ENCODE assay signal across 9 mouse cellular contexts in genomic region chr5:109554091-109555050, GRCm38 (mm10). TPM values are rescaled to one million over a fixed set of nuclear protein-coding genes. Genes with fewer than 3 reads are reported as not detected.
A peak's percentile ranks its signal among the peaks of the same experiment; 100 is the strongest.
DNase-seq lines count a peak whose midpoint lies in the region; ATAC-seq and TF ChIP-seq lines count a peak whose summit lies in the region.
"Had no signal": no experiment of that assay in that cellular context is flagged by ENCODE, and none has a peak within 500 bp of the region (broad histone marks: within the 10 kb centered on the region; RNA-seq: fewer than 3 reads in every experiment).

No protein-coding gene starts in this region.

- peaks cover 31% of the 10 kb centered on the region; the same call in 1 of the 2 replicates for H3K36me3 ChIP-seq in ES-E14 (ENCODE audit: control insufficient read depth, insufficient read depth, low read length, poor library complexity, severe bottlenecking)
- peaks cover 4% of the 10 kb centered on the region; the same call in 1 of the 2 replicates for H3K36me3 ChIP-seq in liver, postnatal 0 days (replicated peaks; ENCODE audit: insufficient read depth, low read length)
- H3K36me3 ChIP-seq in kidney, adult 2 months (ENCODE audit: control insufficient read depth, insufficient read depth, low read length): no peaks in the 10 kb centered on the region

- no peak for TF ChIP-seq CTCF in liver, postnatal 0 days (IDR thresholded peaks at IDR 0.05; ENCODE audit: low read depth)
- no peak for TF ChIP-seq CTCF in kidney, adult 2 months (conservative IDR thresholded peaks at IDR 0.05; ENCODE audit: insufficient read depth, insufficient read length, low read depth, low read length)

- WGBS in liver, postnatal 0 days (ENCODE audit: insufficient replicate concordance): 88% methylated on average over 29 of the region's 30 CpGs
- WGBS in kidney, adult 2 months: 87% methylated on average over 30 of the region's 30 CpGs

- DNase-seq in layer of hippocampus, postnatal 10 days (ENCODE audit: low spot score in 2 of 2): peak; percentile 22 to 37
- DNase-seq in layer of hippocampus, postnatal 36 days: no peak
- DNase-seq in B cell, adult 2 months: peak; percentile 57 to 59
- no peak for DNase-seq in ES-E14 (ENCODE audit: low read depth, low spot score)
- peak; percentile 38 for DNase-seq in liver, postnatal 0 days
- no peak for DNase-seq in kidney, adult 2 months

- peak overlapping the region; percentile 100 for H3K27ac ChIP-seq in ES-E14 (ENCODE audit: insufficient read depth, low read depth, low read length, poor library complexity, severe bottlenecking)
- no peak overlapping the region for H3K27ac ChIP-seq in liver, postnatal 0 days (ENCODE audit: low read depth)
- no peak overlapping the region for H3K27ac ChIP-seq in kidney, adult 2 months (ENCODE audit: insufficient read depth, low read depth, low read length)
- H3K27ac ChIP-seq: heart, embryonic 15.5 days; limb, embryonic 12.5 days had no signal

- no peaks in the 10 kb centered on the region for H3K9me3 ChIP-seq in ES-E14 (ENCODE audit: control insufficient read depth, insufficient read depth, low read depth, low read length)
- H3K9me3 ChIP-seq in liver, postnatal 0 days (ENCODE audit: low read length): peaks cover 49% of the 10 kb centered on the region

- no peaks in the 10 kb centered on the region for H3K27me3 ChIP-seq in liver, postnatal 0 days (ENCODE audit: insufficient read depth, low read length)
- H3K27me3 ChIP-seq in kidney, adult 2 months (replicated peaks; ENCODE audit: control insufficient read depth, insufficient read depth, low read length): no peaks in the 10 kb centered on the region
- H3K27me3 ChIP-seq: heart, embryonic 15.5 days; limb, embryonic 12.5 days had no signal

- in situ Hi-C loops in ES-E14 (cut with MboI; ENCODE audit: low sequenced_read_pairs in 2 of 2, unreplicated experiment in 2 of 2): no loop called here

- no peak overlapping the region for H3K9ac ChIP-seq in ES-E14 (ENCODE audit: insufficient read depth, low read depth, low read length, poor library complexity, severe bottlenecking)
- H3K9ac ChIP-seq in liver, postnatal 0 days (replicated peaks): no peak overlapping the region
- H3K9ac ChIP-seq: heart, embryonic 15.5 days; limb, embryonic 12.5 days had no signal

- H3K4me1 ChIP-seq in ES-E14 (ENCODE audit: control insufficient read depth in 2 of 2, insufficient read depth in 2 of 2, low read length in 2 of 2, poor library complexity in 1 of 2): 0 out of 4 replicates have a peak, but pooled peaks cover 0 to 3% of the 10 kb centered on the region in 2 experiments
- H3K4me1 ChIP-seq in liver, postnatal 0 days (ENCODE audit: insufficient read depth): no peaks in the 10 kb centered on the region; the same call in 1 of the 2 replicates
- H3K4me1 ChIP-seq in kidney, adult 2 months (ENCODE audit: control insufficient read depth, insufficient read depth, low read length): no peaks in the 10 kb centered on the region
- H3K4me1 ChIP-seq: limb, embryonic 12.5 days had no signal

- peak overlapping the region; percentile 32 to 73; a peak in 2 of 4 replicates for H3K4me3 ChIP-seq in ES-E14 (ENCODE audit: insufficient read depth in 1 of 2, low read depth in 1 of 2, low read length in 2 of 2, poor library complexity in 1 of 2, severe bottlenecking in 1 of 2)
- H3K4me3 ChIP-seq in liver, postnatal 0 days (ENCODE audit: low read depth, low read length): no peak overlapping the region
- H3K4me3 ChIP-seq in kidney, adult 2 months (ENCODE audit: insufficient read depth, low read depth, low read length): no peak overlapping the region
- H3K4me3 ChIP-seq: heart, embryonic 15.5 days; limb, embryonic 12.5 days had no signal

- no peak for TF ChIP-seq EP300 in liver, postnatal 0 days (IDR thresholded peaks at IDR 0.05; ENCODE audit: low read depth)

- ATAC-seq in liver, postnatal 0 days: no peak
- ATAC-seq in activated CD4-positive, CD25-positive, alpha-beta regulatory T cell, adult 4 months: no peak

- no peak overlapping the region for H3K4me2 ChIP-seq in liver, postnatal 0 days (ENCODE audit: low read depth, low read length)
- H3K4me2 ChIP-seq: heart, embryonic 15.5 days; limb, embryonic 12.5 days had no signal

- TF ChIP-seq POLR2A in kidney, adult 2 months (IDR thresholded peaks at IDR 0.05; ENCODE audit: low read depth, low read length): no peak

TF ChIP-seq in ES-E14, 5 proteins besides CTCF, POLR2A, EP300 and RAD21:
- TF ChIP-seq ZNF384 (IDR thresholded peaks at IDR 0.05; ENCODE audit: low read depth, low read length) (no peak), ZC3H11A (IDR thresholded peaks at IDR 0.05; ENCODE audit: borderline replicate concordance, low read depth, low read length) (no peak), MAFK (IDR thresholded peaks at IDR 0.05; ENCODE audit: insufficient read depth, low read depth, low read length) (no peak), HCFC1 (IDR thresholded peaks at IDR 0.05; ENCODE audit: borderline replicate concordance, insufficient read depth, low read length) (peak; percentile 35; the same call in 1 of the 2 replicates)
TF ChIP-seq in ES-E14: peak in this region for 1.

RNA-seq across cellular contexts. Expression of gene Crlf2, which starts 4.4 kb away (rescaled TPM):
- total RNA-seq in layer of hippocampus, postnatal 10 days (2021): 10 to 100 TPM; 33.3 to 43.0 TPM
- total RNA-seq in layer of hippocampus, postnatal 36 days (2021): 10 to 100 TPM; 22.8 to 27.5 TPM
- total RNA-seq in ES-E14 (2012; rRNA removed): 18.4 and 19.9 TPM in 2 replicates
- polyA plus RNA-seq in liver, postnatal 0 days (2015; fragmentation: Nextera tagmentation; extraction: Ambion mirVana): 8.9 and 10.2 TPM in 2 replicates
- 1 to 10 TPM; 7.7 to 9.8 TPM for polyA plus RNA-seq in activated CD4-positive, CD25-positive, alpha-beta regulatory T cell, adult 4 months (2017; shearing (Covaris generic))
- 8.2 and 12.0 TPM in 2 replicates for polyA plus RNA-seq in kidney, adult 2 months (2012; rRNA removed)

Comparison
In these comparisons a context has a peak if more than half of its experiments do, and no peak if none do; other contexts are left out.
1. DNase-seq: peak in layer of hippocampus, postnatal 10 days (2 of 2), B cell, adult 2 months (2 of 2) and liver, postnatal 0 days (single experiment); none in layer of hippocampus, postnatal 36 days (0 of 2), ES-E14 (single experiment) and kidney, adult 2 months (single experiment).
2. H3K4me3 ChIP-seq: peak in ES-E14 (2 of 2); none in liver, postnatal 0 days (single experiment) and kidney, adult 2 months (single experiment).